14 mouse cellular contexts compared by ENCODE assay signal in the genomic region with DNA sequence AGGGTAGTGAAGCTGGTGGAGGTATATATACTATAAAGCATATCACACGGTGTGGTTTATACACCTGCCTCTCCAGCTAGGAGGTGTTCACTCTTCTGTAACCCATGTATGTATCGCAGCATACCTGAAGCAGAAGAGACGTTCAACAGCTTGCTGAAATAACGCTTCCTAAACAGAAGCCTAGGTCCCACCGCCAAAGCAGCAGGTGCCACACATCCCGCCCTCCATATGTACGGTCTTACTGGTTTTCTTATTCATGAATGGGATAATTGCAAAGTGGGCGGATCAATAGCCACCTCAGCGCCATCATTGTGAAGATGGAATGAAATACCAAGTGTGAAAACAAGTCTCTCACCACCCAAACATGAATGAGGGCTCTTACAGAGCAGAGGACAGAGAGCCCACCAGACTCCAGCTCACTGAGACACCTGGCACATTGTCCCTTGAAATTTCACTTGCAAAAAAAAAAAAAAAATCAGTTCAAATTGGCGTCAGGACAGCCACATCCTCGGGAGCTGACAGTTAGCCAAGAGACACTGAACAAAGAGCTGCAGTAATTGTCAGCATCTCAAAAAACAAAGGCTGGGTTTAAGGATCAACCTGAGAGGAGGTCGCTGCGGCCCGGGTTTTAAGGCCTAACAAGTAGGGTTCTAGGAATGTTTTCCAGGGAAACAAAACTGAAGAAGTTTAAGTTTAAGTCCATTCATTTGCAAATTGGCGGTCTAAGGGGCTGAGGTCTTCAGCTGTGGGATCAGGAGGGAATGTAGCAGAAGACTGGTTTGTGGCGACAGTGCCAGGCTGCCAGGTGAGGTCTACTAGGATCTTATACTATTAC.
A peak's percentile ranks its signal among the peaks of the same experiment; 100 is the strongest.
DNase-seq lines count a peak whose midpoint lies in the region; ATAC-seq and TF ChIP-seq lines count a peak whose summit lies in the region.
"Had no signal": no experiment of that assay in that cellular context is flagged by ENCODE, and none has a peak within 500 bp of the region (broad histone marks: within the 10 kb centered on the region; RNA-seq: fewer than 3 reads in every experiment).

No protein-coding gene starts in this region.

- H3K9ac ChIP-seq in heart, embryonic 15.5 days = no peak overlapping the region
- no peak overlapping the region for H3K9ac ChIP-seq in forebrain, embryonic 12.5 days
- no peak overlapping the region for H3K9ac ChIP-seq in hindbrain, postnatal 0 days (replicated peaks; ENCODE audit: low read length)
- H3K9ac ChIP-seq: liver, embryonic 15.5 days had no signal

- no peaks in the 10 kb centered on the region for H3K9me3 ChIP-seq in heart, embryonic 15.5 days (replicated peaks)
- no peaks in the 10 kb centered on the region for H3K9me3 ChIP-seq in forebrain, embryonic 12.5 days
- no peaks in the 10 kb centered on the region for H3K9me3 ChIP-seq in hindbrain, postnatal 0 days (ENCODE audit: low read length)
- H3K9me3 ChIP-seq: liver, embryonic 15.5 days had no signal

- H3K27ac ChIP-seq in heart, embryonic 15.5 days = peak overlapping the region; percentile 62
- H3K27ac ChIP-seq in forebrain, embryonic 12.5 days = peak overlapping the region; percentile 78
- peak overlapping the region; percentile 72 for H3K27ac ChIP-seq in hindbrain, postnatal 0 days
- H3K27ac ChIP-seq in layer of hippocampus, adult 2 months = no peak overlapping the region; the same call in 1 of the 2 replicates
- H3K27ac ChIP-seq: liver, embryonic 15.5 days had no signal

- H3K36me3 ChIP-seq in heart, embryonic 15.5 days = no peaks in the 10 kb centered on the region
- no peaks in the 10 kb centered on the region for H3K36me3 ChIP-seq in forebrain, embryonic 12.5 days (replicated peaks)
- H3K36me3 ChIP-seq in hindbrain, postnatal 0 days (ENCODE audit: insufficient read depth, low read length) = no peaks in the 10 kb centered on the region
- H3K36me3 ChIP-seq: liver, embryonic 15.5 days had no signal

- ATAC-seq in heart, embryonic 15.5 days (replicated peaks; ENCODE audit: insufficient number of reproducible peaks, insufficient read depth, low FRiP score, low read depth) = no peak
- ATAC-seq in forebrain, embryonic 12.5 days (ENCODE audit: low FRiP score) = peak; percentile 24; the same call in 1 of the 2 replicates
- ATAC-seq in hindbrain, postnatal 0 days = 0 out of 2 replicates have a peak, but pooled peaks have one; percentile 6

- DNase-seq in heart, adult 8-10 months (ENCODE audit: low spot score) = no peak
- DNase-seq in ZHBTc4 (ENCODE audit: low read depth, low spot score) = peak; percentile 41
- peak; percentile 32 for DNase-seq in hindbrain, postnatal 0 days (ENCODE audit: low spot score)
- no peak for DNase-seq in layer of hippocampus, adult 2 months (ENCODE audit: low spot score in 2 of 2)
- no peak for DNase-seq in kidney, postnatal 4 days
- no peak for DNase-seq in lung, postnatal 14 days
- DNase-seq: adrenal gland, adult 8-10 months; heart, postnatal 36 days; kidney, adult 8-10 months; thymus, adult 18-20 months had no signal

- H3K4me1 ChIP-seq in heart, embryonic 15.5 days (replicated peaks) = peaks cover 20% of the 10 kb centered on the region
- H3K4me1 ChIP-seq in forebrain, embryonic 12.5 days = peaks cover 23% of the 10 kb centered on the region
- peaks cover 15% of the 10 kb centered on the region; the same call in 1 of the 2 replicates for H3K4me1 ChIP-seq in hindbrain, postnatal 0 days (ENCODE audit: insufficient read depth, low read length)

- no peak overlapping the region for H3K4me2 ChIP-seq in heart, embryonic 15.5 days
- 0 out of 2 replicates have a peak overlapping the region, but pooled peaks have one; percentile 15 for H3K4me2 ChIP-seq in forebrain, embryonic 12.5 days
- H3K4me2 ChIP-seq in hindbrain, postnatal 0 days (ENCODE audit: low read depth, low read length) = no peak overlapping the region
- H3K4me2 ChIP-seq: liver, embryonic 15.5 days had no signal

- WGBS in heart, embryonic 15.5 days = 79% methylated on average over 16 of the region's 16 CpGs
- 32% methylated on average over 16 of the region's 16 CpGs for WGBS in forebrain, embryonic 12.5 days
- 35% methylated on average over 16 of the region's 16 CpGs for WGBS in hindbrain, postnatal 0 days

- no peak for TF ChIP-seq CTCF in hindbrain, postnatal 0 days (IDR thresholded peaks at IDR 0.05; ENCODE audit: low read depth)
- no peak for TF ChIP-seq CTCF in layer of hippocampus, adult 2 months (conservative IDR thresholded peaks at IDR 0.05)

- no peaks in the 10 kb centered on the region for H3K27me3 ChIP-seq in heart, embryonic 15.5 days
- 0 out of 2 replicates have a peak, but pooled peaks cover 2% of the 10 kb centered on the region for H3K27me3 ChIP-seq in forebrain, embryonic 12.5 days
- H3K27me3 ChIP-seq in hindbrain, postnatal 0 days (ENCODE audit: insufficient read depth, low read length) = no peaks in the 10 kb centered on the region
- H3K27me3 ChIP-seq: liver, embryonic 15.5 days; Patski had no signal

- no peak overlapping the region for H3K4me3 ChIP-seq in heart, embryonic 15.5 days
- H3K4me3 ChIP-seq in forebrain, embryonic 12.5 days (replicated peaks) = no peak overlapping the region
- H3K4me3 ChIP-seq in hindbrain, postnatal 0 days (ENCODE audit: low read length) = no peak overlapping the region
- no peak overlapping the region for H3K4me3 ChIP-seq in layer of hippocampus, adult 2 months
- H3K4me3 ChIP-seq: liver, embryonic 15.5 days had no signal

Comparison
In these comparisons a context has a peak if more than half of its experiments do, and no peak if none do; other contexts are left out.
1. DNase-seq: peak in ZHBTc4 (single experiment) and hindbrain, postnatal 0 days (single experiment); none in heart, adult 8-10 months (single experiment), layer of hippocampus, adult 2 months (0 of 2), kidney, postnatal 4 days (0 of 2) and lung, postnatal 14 days (single experiment).